ENCODE assay signal across 8 mouse cellular contexts in genomic region chr16:90143416-90143759, GRCm38 (mm10). TPM values are rescaled to one million over a fixed set of nuclear protein-coding genes. Genes with fewer than 3 reads are reported as not detected.
DNase-seq lines count a peak whose midpoint lies in the region; ATAC-seq and TF ChIP-seq lines count a peak whose summit lies in the region.

No protein-coding gene starts in this region.

- H3K9me3 ChIP-seq in hindbrain, embryonic 13.5 days, result no peaks in the 10 kb centered on the region
- no peaks in the 10 kb centered on the region for H3K9me3 ChIP-seq in midbrain, embryonic 12.5 days

- no peaks in the 10 kb centered on the region for H3K4me1 ChIP-seq in kidney, adult 2 months (ENCODE audit: control insufficient read depth, insufficient read depth, low read length)
- H3K4me1 ChIP-seq in hindbrain, embryonic 13.5 days (replicated peaks), result peaks cover 38% of the 10 kb centered on the region
- peaks cover 38% of the 10 kb centered on the region for H3K4me1 ChIP-seq in midbrain, embryonic 12.5 days

- peak overlapping the region; percentile 59 for H3K4me3 ChIP-seq in kidney, adult 2 months (ENCODE audit: insufficient read depth, low read depth, low read length)
- peak overlapping the region; percentile 76 for H3K4me3 ChIP-seq in hindbrain, embryonic 13.5 days
- peak overlapping the region; percentile 60 for H3K4me3 ChIP-seq in midbrain, embryonic 12.5 days

- H3K27ac ChIP-seq in kidney, adult 2 months (ENCODE audit: insufficient read depth, low read depth, low read length), result no peak overlapping the region
- peak overlapping the region; percentile 95 for H3K27ac ChIP-seq in hindbrain, embryonic 13.5 days
- peak overlapping the region; percentile 78 for H3K27ac ChIP-seq in midbrain, embryonic 12.5 days (replicated peaks)

- TF ChIP-seq POLR2A in kidney, adult 2 months (IDR thresholded peaks at IDR 0.05; ENCODE audit: low read depth, low read length), result no peak

- TF ChIP-seq CTCF in kidney, adult 2 months (conservative IDR thresholded peaks at IDR 0.05; ENCODE audit: insufficient read depth, insufficient read length, low read depth, low read length), result no peak

- DNase-seq in kidney, adult 2 months, result no peak
- DNase-seq in kidney, adult 9 months, result no peak
- no peak for DNase-seq in thymus, postnatal 36 days
- no peak for DNase-seq in cerebellum, postnatal 4 days (ENCODE audit: low spot score in 2 of 2)
- DNase-seq in cerebellum, adult 11-12 months, result no peak

- no peaks in the 10 kb centered on the region for H3K36me3 ChIP-seq in kidney, adult 2 months (ENCODE audit: control insufficient read depth, insufficient read depth, low read length)
- H3K36me3 ChIP-seq in hindbrain, embryonic 13.5 days, result no peaks in the 10 kb centered on the region
- H3K36me3 ChIP-seq in midbrain, embryonic 12.5 days, result no peaks in the 10 kb centered on the region

- under 1% methylated on average over 21 of the region's 21 CpGs for WGBS in kidney, adult 2 months
- WGBS in hindbrain, embryonic 13.5 days, result 0% methylated on average over 21 of the region's 21 CpGs
- WGBS in midbrain, embryonic 12.5 days, result 0% methylated on average over 21 of the region's 21 CpGs

- peak overlapping the region; percentile 90 for H3K9ac ChIP-seq in hindbrain, embryonic 13.5 days
- peak overlapping the region; percentile 79 for H3K9ac ChIP-seq in midbrain, embryonic 12.5 days (replicated peaks)

- ATAC-seq in activated CD4-positive, CD25-positive, alpha-beta regulatory T cell, adult 4 months, result peak; percentile 2
- ATAC-seq in hindbrain, embryonic 13.5 days (ENCODE audit: low FRiP score), result peak; percentile 70
- ATAC-seq in midbrain, embryonic 12.5 days (ENCODE audit: low FRiP score, low read depth), result no peak

- H3K4me2 ChIP-seq in hindbrain, embryonic 13.5 days, result peak overlapping the region; percentile 64
- H3K4me2 ChIP-seq in midbrain, embryonic 12.5 days (replicated peaks), result peak overlapping the region; percentile 83

- no peaks in the 10 kb centered on the region for H3K27me3 ChIP-seq in kidney, adult 2 months (replicated peaks; ENCODE audit: control insufficient read depth, insufficient read depth, low read length)
- no peaks in the 10 kb centered on the region for H3K27me3 ChIP-seq in hindbrain, embryonic 13.5 days
- H3K27me3 ChIP-seq in midbrain, embryonic 12.5 days, result peaks cover 44% of the 10 kb centered on the region

RNA-seq across cellular contexts. Expression of gene Tiam1, which starts 0.2 kb away (rescaled TPM):
- polyA plus RNA-seq in kidney, adult 2 months (2012; rRNA removed), result 2.6 and 4.0 TPM in 2 replicates
- 10 to 100 TPM; 49.7 to 53.9 TPM for polyA plus RNA-seq in activated CD4-positive, CD25-positive, alpha-beta regulatory T cell, adult 4 months (2017; shearing (Covaris generic))
- 27.4 and 29.0 TPM in 2 replicates for polyA plus RNA-seq in hindbrain, embryonic 13.5 days (2015; fragmentation: Nextera tagmentation; extraction: Ambion mirVana)
- 21.7 and 23.8 TPM in 2 replicates for polyA plus RNA-seq in midbrain, embryonic 12.5 days (2016; fragmentation: Nextera tagmentation; extraction: Ambion mirVana)
